Mouse (Mus musculus) forebrain, embryonic 10.5 days (tissue): ENCODE data around the gene Map4k2. TPM values are rescaled to one million over a fixed set of nuclear protein-coding genes. Genes with fewer than 3 reads are reported as not detected.

Experiments
- DNase-seq: peaks from one replicate; pipeline ENCODE4 v3.0.0-alpha.2; 2017; ENCODE audit warnings: low spot score; ENCODE audit errors: extremely low spot score
- H3K27ac ChIP-seq: fragments of 300-500 bp; sonication (generic); 2 replicates; pipeline ENCODE4 v1.5.1; 2016; ENCODE audit warnings: mild to moderate bottlenecking
- H3K27me3 ChIP-seq: fragments of 300-500 bp; sonication (generic); 2 replicates; pipeline ENCODE4 v1.6.1; 2016; ENCODE audit warnings: mild to moderate bottlenecking; ENCODE audit not compliant: poor library complexity, severe bottlenecking
- H3K36me3 ChIP-seq: fragments of 300-500 bp; sonication (generic); replicated peaks from 2 replicates; pipeline ENCODE4 v1.6.1; 2016; ENCODE audit warnings: mild to moderate bottlenecking, moderate library complexity
- H3K4me1 ChIP-seq: fragments of 300-500 bp; sonication (generic); 2 replicates; pipeline ENCODE4 v1.6.1; 2016
- H3K4me3 ChIP-seq: fragments of 300-500 bp; sonication (generic); 2 replicates; pipeline ENCODE4 v1.5.1; 2016; ENCODE audit warnings: mild to moderate bottlenecking, moderate library complexity
- H3K9me3 ChIP-seq: fragments of 300-500 bp; sonication (generic); 2 replicates; pipeline ENCODE4 v1.6.1; 2016; ENCODE audit warnings: mild to moderate bottlenecking, moderate library complexity
- WGBS: fragments of 180-500 bp; shearing (Covaris S2); methylation state at CpG from one replicate; pipeline ENCODE4 v1.1.7; 2016; 5-methylcytosine and 5-hydroxymethylcytosine counted together
- polyA plus RNA-seq: library from polyadenylated mRNA; unstranded; fragments of >200 nt; fragmentation: Nextera tagmentation; extraction: Ambion mirVana; gene quantifications from 2 replicates; pipeline ENCODE4 v1.2.1, GENCODE M21; 2016

Gene Map4k2
- polyA plus RNA-seq, 1 experiment from 2014 or later: 12.6 TPM

DNA sequence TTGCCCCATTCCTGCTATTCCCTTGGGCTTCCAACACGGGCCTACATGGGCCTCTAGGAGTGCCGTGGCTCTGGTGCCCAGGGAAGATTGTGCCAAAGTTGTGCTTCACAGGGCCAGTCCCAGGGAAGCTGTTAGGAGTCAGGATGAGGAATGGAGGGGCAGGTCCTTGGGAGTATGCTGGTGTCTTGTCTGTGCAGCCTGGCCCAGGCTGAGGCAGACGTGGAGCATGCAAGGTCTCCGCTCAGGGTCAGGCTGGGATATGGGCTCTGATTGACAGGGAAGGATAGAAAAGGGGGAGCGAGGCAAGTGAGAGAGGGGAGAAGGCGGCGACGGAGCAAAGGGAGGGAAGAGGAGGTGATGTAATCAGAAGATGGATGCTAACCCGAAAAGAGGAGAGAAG is 16.2 kb upstream of the Map4k2 start:
- Histone ChIP-seq H3K27me3 (no peaks in the 10 kb centered on the region), H3K27ac (no peak overlapping the region), H3K36me3 (peaks cover 11% of the 10 kb centered on the region), H3K4me3 (no peak overlapping the region), H3K4me1 (no peaks in the 10 kb centered on the region), H3K9me3 (no peaks in the 10 kb centered on the region)
- no peak for DNase-seq
- 86% methylated on average over 9 of the region's 9 CpGs for WGBS

DNA sequence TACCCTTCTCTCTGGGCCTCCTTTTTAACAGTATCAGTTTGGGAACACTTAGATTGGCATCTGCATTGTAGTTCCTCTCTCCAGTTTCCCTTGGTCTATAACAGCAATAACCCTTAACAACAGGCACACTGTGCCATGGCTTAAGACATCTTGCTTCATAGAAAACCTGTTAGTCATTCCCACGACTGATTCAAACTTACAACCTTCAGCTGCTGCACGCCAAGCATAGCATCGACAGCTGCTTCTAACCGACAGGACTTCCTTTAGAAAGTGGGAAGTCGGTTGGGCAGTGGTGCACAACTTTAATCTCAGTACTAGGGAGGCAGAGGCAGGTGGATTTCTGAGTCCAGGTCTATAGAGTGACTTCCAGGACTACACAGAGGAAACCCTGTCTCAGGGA is 9.8 kb upstream of the Map4k2 start:
- no peaks in the 10 kb centered on the region for H3K9me3 ChIP-seq
- no peak overlapping the region; the same call in 1 of the 2 replicates for H3K27ac ChIP-seq
- 74% methylated on average over 5 of the region's 5 CpGs for WGBS
- H3K36me3 ChIP-seq: no peaks in the 10 kb centered on the region
- DNase-seq: no peak
- peaks cover 24% of the 10 kb centered on the region for H3K4me1 ChIP-seq
- H3K4me3 ChIP-seq: peak overlapping the region; percentile 39; the same call in 1 of the 2 replicates
- no peaks in the 10 kb centered on the region for H3K27me3 ChIP-seq

DNA sequence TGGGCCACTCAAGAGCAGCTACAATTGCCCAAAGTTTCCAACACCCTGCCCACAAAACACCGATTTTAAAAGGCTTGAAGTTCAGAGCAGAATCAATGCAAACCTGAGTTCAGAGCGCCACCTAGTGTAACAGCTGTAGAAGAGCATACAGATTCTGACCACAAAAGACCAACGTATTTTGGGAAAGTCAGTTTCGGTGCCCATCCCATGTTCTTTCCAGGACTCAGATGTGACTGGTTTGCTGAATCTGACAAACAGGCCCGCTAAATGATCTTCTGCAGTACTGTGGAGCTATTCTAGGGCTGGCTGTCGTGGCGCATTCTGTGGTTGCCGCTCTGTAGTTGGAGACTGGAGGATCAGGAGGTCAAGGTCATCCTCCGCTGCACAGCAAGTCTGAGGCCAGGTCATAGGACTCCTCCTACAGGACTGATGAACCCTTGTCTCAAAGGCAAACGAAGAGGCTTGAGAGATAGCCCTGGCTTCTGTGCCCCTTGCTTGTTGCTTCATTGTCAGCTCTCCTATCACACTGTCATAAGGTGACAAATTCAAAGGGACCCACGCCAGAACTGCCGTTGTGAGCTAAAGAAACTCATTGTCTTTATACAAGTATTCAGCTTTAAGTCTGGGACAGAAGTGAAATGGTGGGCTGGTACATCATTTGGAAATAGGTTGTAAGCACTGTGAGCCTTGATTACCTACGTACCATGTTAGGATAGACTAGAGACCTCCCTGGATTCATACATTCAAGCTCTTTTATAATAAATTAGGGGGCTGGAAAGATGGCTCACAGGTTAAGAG is 9.0 kb upstream of the Map4k2 start:
- WGBS: 26% methylated on average over 13 of the region's 13 CpGs
- peak; percentile 69 for DNase-seq
- Histone ChIP-seq H3K4me1 (peaks cover 31% of the 10 kb centered on the region), H3K27me3 (no peaks in the 10 kb centered on the region), H3K27ac (peak overlapping the region; percentile 72), H3K9me3 (no peaks in the 10 kb centered on the region), H3K4me3 (peak overlapping the region; percentile 39), H3K36me3 (peaks cover 4% of the 10 kb centered on the region)

DNA sequence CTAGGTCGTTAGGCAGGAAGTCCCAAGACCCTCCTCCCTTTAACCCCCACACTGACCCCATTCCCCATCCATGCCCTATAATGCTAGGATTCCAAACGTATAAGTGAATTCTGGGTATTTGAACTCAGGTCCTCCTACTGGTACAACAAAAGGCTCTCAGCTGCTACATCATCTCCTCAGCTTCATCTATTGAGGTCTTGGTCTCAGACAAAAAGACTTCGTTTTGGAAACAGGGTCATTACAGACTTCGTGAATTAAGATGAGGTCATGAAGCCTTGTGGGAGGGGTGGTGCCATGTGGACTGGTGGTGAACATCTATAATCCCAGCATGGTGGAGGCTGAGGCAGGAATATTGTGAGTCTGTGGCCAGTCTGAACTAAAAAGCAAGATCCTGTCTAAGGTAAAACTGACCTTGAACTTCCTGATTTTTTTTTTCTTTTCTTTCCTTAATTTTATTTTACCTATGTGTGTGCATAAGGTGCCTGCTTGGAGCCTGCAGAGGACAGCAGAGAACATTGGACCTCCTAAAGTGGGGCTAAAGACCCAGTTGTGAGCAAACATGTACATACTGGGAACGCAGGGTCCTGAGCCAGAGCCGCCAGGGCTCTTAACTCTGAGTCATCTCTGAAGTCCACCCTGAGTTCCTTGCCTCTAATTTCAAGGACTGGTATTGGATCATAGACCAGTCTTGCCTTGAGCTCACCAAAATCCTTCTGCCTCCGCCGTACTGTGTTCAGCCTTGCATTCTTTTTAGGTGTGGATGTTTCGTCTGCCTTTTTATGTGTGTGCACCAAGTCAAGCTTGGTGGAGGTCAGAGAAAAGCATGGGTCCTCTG is 7.0 kb upstream of the Map4k2 start:
- WGBS: 79% methylated on average over 9 of the region's 9 CpGs
- Histone ChIP-seq H3K4me1 (peaks cover 41% of the 10 kb centered on the region), H3K36me3 (peaks cover 25% of the 10 kb centered on the region), H3K4me3 (peak overlapping the region; percentile 86), H3K9me3 (no peaks in the 10 kb centered on the region), H3K27ac (peak overlapping the region; percentile 91), H3K27me3 (no peaks in the 10 kb centered on the region)
- no peak for DNase-seq

DNA sequence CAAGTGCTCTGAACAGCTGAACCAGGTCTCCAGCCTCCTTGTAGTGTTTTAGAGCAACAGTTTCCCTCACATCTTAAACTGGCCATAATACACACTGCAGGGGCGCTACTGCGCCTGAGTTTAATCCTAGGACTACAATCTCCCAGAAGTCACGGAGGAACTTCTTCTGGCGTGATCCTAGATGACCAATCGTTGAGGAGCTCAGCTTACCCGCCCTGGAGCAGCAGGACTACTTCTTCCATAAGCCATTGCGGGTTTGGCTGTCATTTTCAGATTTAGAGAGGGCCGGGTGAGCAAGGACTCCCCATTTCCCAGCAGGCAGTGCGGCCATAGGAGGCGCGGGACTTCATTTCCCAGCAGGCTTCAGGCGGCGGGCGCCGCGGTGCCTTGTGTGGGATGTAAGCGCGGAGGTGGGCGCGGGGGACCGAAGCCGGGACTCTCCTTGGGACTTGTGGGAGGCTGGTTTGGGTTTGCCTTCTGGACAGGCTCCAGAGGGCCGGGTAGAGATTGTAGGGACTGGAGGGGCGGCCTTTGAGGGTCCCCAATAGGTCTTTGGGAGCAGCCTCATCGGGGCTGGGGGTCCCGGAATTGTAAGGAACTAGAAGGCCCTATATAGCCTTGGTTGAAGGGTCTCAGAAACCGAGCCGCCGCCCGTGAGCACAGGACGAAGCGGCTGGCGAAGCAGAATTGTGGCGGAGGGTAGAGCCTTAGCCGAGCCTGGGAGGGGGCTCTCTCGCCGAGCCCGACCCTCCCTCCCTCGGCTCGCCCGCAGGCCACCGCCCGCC is 6.1 kb upstream of the Map4k2 start, which contains the start of gene Men1:
Gene Men1 (plus strand): TSS at position 307 of the 785 bp plus-strand sequence.
- H3K27ac ChIP-seq: peak within 1 kb of the TSS; percentile 91
- H3K36me3 ChIP-seq: peaks cover 34% of the 10 kb centered on the region
- H3K4me3 ChIP-seq: peak within 1 kb of the TSS; percentile 86
- H3K4me1 ChIP-seq: peaks cover 48% of the 10 kb centered on the region
- WGBS: under 1% methylated on average over 43 of the region's 43 CpGs
- peak; percentile 95 for DNase-seq
- H3K9me3 ChIP-seq: no peaks in the 10 kb centered on the region
- H3K27me3 ChIP-seq: no peaks in the 10 kb centered on the region

DNA sequence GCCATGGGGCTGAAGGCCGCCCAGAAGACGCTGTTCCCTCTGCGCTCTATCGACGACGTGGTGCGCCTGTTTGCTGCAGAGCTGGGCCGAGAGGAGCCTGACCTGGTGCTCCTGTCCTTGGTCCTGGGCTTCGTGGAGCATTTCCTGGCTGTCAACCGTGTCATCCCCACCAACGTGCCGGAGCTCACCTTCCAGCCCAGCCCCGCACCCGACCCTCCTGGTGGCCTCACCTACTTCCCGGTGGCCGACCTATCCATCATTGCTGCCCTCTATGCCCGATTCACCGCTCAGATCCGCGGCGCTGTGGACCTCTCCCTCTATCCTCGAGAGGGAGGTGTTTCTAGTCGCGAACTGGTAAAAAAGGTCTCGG is 5.5 kb upstream of the Map4k2 start:
- Histone ChIP-seq H3K4me3 (peak overlapping the region; percentile 86), H3K27me3 (no peaks in the 10 kb centered on the region), H3K27ac (peak overlapping the region; percentile 91), H3K9me3 (no peaks in the 10 kb centered on the region), H3K4me1 (peaks cover 54% of the 10 kb centered on the region), H3K36me3 (peaks cover 39% of the 10 kb centered on the region)
- DNase-seq: no peak
- WGBS: under 1% methylated on average over 25 of the region's 25 CpGs

GRCm38 (mm10) chr19:6336920-6337319 is 4.0 kb upstream of the Map4k2 start:
- peaks cover 39% of the 10 kb centered on the region for H3K36me3 ChIP-seq
- DNase-seq: no peak
- H3K9me3 ChIP-seq: no peaks in the 10 kb centered on the region
- peaks cover 66% of the 10 kb centered on the region for H3K4me1 ChIP-seq
- H3K27ac ChIP-seq: no peak overlapping the region
- 95% methylated on average over 10 of the region's 10 CpGs for WGBS
- peak overlapping the region; percentile 86 for H3K4me3 ChIP-seq
- H3K27me3 ChIP-seq: no peaks in the 10 kb centered on the region

- Histone ChIP-seq H3K27me3 (no peaks in the 10 kb centered on the region), H3K9me3 (no peaks in the 10 kb centered on the region), H3K27ac (no peak overlapping the region), H3K4me1 (peaks cover 69% of the 10 kb centered on the region), H3K36me3 (peaks cover 47% of the 10 kb centered on the region), H3K4me3 (0 out of 2 replicates have a peak overlapping the region, but pooled peaks have one; percentile 86)
- 98% methylated on average over 7 of the region's 7 CpGs for WGBS
- DNase-seq: no peak
These were observed 2.8 kb upstream of the Map4k2 start for GRCm38 (mm10) chr19:6338171-6338570.

GRCm38 (mm10) chr19:6338716-6339115 is 2.2 kb upstream of the Map4k2 start:
- H3K36me3 ChIP-seq: peaks cover 53% of the 10 kb centered on the region
- no peak for DNase-seq
- 93% methylated on average over 11 of the region's 11 CpGs for WGBS
- no peak overlapping the region for H3K4me3 ChIP-seq
- H3K27ac ChIP-seq: no peak overlapping the region
- peaks cover 69% of the 10 kb centered on the region for H3K4me1 ChIP-seq
- H3K27me3 ChIP-seq: no peaks in the 10 kb centered on the region
- no peaks in the 10 kb centered on the region for H3K9me3 ChIP-seq

- Histone ChIP-seq H3K36me3 (peaks cover 57% of the 10 kb centered on the region), H3K27me3 (no peaks in the 10 kb centered on the region), H3K9me3 (no peaks in the 10 kb centered on the region), H3K27ac (no peak overlapping the region), H3K4me3 (no peak overlapping the region), H3K4me1 (peaks cover 64% of the 10 kb centered on the region)
- 98% methylated on average over 6 of the region's 6 CpGs for WGBS
- no peak for DNase-seq
These were observed 1.7 kb upstream of the Map4k2 start for GRCm38 (mm10) chr19:6339191-6339590.

- Histone ChIP-seq H3K4me3 (0 out of 2 replicates have a peak overlapping the region, but pooled peaks have one; percentile 3), H3K27ac (no peak overlapping the region), H3K9me3 (no peaks in the 10 kb centered on the region), H3K4me1 (peaks cover 59% of the 10 kb centered on the region), H3K36me3 (peaks cover 65% of the 10 kb centered on the region), H3K27me3 (no peaks in the 10 kb centered on the region)
- DNase-seq: no peak
- 70% methylated on average over 15 of the region's 15 CpGs for WGBS
These were observed 938 bp upstream of the Map4k2 start for GRCm38 (mm10) chr19:6339890-6340504.
